Mouse (Mus musculus) liver, embryonic 14.5 days (tissue): ENCODE measurements at regions not wholly inside any gene's neighbourhood (a gene's known extent, or its start where the extent isn't known, plus 50 kb on each side); places are given as distances from the start of the nearest gene placed in this dataset.

Source experiments
- CTCF ChIP-seq: IDR thresholded peaks from 2 replicates; pipeline ENCODE4 v1.5.1; 2016; ENCODE audit warnings: antibody characterized with exemption, low read depth, control low read depth
- EP300 ChIP-seq: IDR thresholded peaks from 2 replicates; pipeline ENCODE4 v1.6.1; 2016; ENCODE audit warnings: antibody characterized with exemption, low read depth

- TF ChIP-seq CTCF (no peak), EP300 (no peak)
Measured at GRCm38 (mm10) chr15:62161975-62162647, 1239.3 kb upstream of the A1bg start.
